Mouse (Mus musculus) kidney, postnatal 36 days (tissue): Measurements from ENCODE around the gene Atg10.
"Not testable (repeated sequence)": the region's sequence is repeated elsewhere in the genome, so short reads cannot be mapped to it uniquely, and the experiment has no call there.

Source experiments
- DNase-seq, 2 experiments: peaks; one replicate each; pipeline ENCODE4 v3.0.0; 2021 to 2022; ENCODE audit warnings: mixed read lengths in 2 of 2

Gene Atg10

DNA sequence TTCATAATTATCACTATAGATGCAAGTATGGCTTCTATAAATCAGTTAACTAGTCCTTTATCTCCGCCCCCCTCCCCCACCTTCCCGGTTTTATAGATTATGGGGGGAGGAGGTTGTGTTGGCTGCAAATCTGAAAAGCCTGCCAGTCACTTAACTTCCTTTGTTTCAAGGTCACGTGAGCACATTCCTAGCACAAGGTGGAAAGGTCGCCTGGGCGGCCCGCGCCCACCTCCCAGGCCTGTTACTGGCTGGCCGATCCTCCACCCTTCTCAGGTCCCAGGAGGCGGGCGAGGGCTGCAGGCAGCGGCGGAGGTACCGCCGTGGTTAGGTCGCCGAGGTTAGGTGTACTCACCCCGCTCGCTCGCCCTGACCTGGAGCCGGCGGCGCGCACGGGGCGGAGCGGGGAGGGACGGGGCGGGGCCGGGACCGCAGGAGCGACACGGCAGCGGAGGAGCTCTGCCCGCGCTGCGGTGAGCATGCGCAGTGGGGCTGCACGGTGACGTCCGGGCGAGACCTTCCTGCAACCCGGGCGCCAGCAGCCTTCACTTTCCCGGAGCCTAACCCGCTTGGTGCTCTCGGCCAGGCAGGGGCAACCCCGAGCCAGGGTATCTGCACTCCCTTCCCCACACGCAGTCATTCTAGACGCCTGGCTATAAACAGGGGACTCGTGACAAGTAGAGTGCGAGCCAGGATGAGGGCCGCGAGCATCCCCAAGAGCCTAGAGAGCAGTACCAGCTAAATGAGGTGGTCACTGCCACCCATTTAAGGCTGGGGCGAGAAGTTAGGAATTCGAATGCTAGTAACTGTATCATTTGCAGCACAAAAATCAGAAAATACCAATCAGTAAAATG lies at the start of gene Atg10:
TSS of gene Atg10 (minus strand) at position 382 of the 851 bp plus-strand sequence.
- DNase-seq: peak; percentile 92 to 96

DNA sequence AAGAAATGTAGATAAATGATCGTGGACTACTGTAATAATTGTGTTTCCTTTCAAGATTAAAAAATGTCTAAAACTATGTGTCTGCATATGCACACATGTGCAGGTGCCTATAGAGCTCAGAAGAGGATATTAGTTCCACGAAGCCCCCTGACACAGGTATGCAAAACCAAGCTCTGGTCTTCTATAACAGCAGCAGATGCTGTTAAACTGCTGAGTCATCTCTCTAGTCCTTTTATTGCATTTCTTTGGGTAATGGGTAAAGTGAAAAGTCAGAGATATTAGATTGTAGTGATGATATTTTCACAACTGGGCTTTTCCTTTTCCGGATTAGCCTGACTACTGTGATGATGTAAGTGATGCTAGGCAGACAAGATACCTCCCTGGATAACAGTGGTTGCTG lies 28.6 kb upstream of the Atg10 start:
- no peak for DNase-seq

DNA sequence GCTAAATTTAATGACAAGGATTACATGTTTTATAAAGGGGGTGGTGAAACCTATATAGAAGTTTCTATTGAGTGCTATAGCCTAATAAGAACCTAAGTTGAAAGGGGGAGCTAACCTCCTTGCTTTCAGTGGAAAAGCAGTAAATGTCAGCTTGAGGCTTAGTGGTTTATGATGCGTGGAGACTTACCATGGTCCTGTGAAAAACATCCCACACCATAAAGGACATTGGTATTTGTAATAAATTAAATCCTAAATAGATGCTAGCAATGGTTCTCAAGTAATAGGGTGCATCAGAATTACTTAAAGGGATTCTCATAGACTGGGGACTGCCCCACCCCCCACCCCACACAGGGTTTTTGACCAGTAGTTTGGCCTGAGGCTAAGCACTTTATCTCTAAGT lies 27.9 kb upstream of the Atg10 start:
- no peak for DNase-seq

DNA sequence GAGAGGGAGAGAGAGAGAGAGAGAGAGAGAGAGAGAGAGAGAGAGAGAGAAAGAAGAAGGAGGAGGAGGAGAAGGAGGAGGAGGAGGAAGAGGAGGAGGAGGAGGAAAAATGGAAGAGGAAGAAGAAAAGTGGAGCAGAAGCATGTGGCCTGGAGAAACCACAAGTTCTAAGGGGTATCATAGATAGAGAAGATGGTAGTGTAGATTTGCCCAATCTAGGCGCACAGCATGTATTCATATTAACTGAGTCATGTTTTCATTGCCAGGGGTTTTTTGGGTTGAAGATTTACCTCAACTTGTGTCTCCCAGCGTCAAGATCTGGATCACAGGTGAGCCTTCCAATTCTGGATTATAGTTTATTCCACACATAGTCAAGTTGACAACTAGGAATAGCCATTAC lies 26.3 kb upstream of the Atg10 start:
- DNase-seq: not testable (repeated sequence)

DNA sequence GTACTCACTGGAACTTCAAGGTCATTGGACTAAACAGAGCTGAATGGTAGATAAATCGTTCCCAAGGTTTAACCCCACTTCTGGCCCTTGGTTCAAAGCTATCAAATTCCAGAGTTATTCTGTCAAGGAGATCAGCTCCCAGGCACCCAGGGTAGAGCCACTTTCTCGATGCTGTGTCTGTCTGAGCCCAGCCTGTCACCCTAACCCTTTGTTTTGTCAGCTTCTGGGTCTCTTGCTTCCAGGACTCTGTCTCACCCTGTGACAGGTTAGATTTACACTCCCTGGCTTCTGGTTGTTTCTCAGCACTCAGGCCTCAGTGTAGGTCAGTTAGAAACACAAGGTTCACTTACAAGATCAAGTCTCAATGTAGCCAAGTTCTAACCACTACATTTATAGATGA lies 22.7 kb upstream of the Atg10 start:
- DNase-seq: no peak

DNA sequence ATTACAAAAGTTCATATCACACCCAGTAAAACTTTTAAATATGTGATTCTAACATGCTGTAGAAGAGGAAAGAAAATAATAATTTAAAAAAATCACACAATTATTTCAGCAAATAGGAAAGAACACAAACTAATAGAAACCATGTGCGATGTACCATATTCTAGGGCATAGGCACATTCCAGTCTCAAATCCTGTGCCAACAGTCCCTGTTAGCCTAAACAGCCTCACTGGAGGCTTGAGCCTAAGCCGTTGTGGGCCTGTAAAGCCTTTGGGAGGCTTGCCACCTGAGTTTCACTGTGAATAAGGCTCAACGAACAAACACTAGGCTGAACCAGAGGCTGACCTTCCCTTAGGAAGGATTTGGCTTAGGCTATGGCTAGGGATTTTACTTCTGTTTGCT lies 14.2 kb upstream of the Atg10 start:
- DNase-seq: no peak

DNA sequence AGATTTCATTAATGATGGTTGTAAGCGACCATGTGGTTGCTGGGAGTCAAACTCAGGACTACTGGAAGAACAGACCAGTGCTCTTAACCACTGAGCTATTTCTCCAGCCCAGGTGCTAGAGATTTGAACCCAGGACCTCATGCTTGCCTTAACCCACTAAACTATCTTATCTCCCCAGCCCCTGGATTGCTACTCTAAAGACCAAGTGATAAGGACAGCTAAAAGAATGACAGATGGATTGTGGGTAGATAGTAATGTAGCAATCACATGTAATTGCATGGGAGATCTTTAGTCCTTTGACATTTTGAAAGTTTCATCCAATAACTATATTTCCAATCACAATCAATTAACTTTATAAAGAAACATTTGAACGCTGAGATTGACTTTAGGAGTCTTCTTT lies 13.1 kb upstream of the Atg10 start:
- DNase-seq: no peak

DNA sequence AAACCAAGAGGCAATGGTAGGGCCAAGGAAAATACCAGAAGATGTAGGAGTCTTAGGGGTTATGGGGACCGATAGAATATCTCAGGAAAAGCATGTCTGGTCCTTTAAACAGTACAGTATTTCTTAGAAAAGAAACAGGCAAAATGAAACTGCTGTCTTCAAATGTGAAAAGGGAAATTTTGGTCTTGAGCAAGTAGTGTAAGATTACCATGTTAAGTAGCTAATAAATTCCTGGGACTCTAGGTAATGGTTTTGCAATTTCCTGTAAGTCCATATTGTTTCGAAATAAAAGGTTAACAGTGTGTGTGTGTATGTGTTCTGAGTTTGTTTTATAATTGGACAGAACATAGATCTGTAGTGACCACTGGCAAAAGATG lies 658 bp upstream of the Atg10 start:
- no peak for DNase-seq

DNA sequence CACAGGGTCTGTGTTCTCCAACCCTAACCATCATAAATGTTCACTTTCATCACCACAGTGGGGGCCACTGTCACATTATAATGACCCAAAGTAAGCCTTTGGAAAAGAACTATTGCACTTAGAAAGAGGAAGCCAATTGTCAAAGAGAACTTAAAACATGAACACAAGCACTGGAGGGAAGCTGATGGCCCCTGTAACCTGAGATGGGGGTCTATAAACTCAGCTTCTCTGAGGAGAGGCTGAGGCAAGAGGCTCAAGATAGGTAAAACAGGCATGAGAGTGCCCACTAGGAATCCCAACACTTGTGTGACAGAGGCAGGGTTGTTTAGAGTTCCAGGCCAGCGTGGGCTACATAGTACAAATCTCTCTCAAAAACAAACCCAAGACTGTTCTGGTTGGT lies 705 bp downstream of the Atg10 start:
- DNase-seq: peak in 1 of 2 experiments; percentile 2

DNA sequence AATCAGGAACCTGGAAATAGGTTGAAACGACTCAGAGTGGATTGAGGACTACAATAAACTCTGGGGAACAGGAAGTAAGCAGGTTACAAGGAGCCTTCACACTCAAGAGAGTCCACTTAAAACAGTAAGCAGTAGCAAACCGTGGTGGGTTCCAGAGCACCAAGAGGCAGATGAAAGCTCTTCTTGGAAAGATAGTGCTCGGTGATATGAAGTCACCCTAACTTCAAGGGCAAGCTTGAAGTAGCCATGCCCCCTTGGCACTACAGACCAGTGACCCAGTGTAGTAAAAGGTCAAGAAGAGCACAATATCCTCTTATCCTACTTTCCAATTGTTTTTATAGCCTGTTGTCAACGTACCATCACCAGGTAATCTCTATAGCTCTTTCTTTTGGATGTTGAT lies 2.1 kb downstream of the Atg10 start:
- no peak for DNase-seq

DNA sequence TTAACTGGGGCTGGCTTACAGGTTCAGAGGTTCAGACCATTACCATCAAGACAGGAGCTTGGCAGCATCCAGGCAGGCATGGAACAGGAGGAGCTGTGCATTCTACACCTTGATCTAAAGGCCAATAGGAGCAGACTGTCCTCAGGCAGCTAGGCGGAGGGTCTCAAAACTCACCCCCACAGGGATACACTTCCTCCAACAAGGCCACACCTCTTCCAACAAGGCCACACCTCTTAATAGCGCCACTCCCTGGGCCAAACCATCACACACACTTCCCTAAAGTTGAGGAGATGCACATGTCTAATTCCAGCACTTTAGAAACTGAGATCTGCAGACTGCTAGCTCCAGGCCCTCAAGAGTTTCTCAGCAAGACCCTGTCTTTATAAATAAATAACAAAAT lies 6.1 kb downstream of the Atg10 start:
- DNase-seq: no peak

DNA sequence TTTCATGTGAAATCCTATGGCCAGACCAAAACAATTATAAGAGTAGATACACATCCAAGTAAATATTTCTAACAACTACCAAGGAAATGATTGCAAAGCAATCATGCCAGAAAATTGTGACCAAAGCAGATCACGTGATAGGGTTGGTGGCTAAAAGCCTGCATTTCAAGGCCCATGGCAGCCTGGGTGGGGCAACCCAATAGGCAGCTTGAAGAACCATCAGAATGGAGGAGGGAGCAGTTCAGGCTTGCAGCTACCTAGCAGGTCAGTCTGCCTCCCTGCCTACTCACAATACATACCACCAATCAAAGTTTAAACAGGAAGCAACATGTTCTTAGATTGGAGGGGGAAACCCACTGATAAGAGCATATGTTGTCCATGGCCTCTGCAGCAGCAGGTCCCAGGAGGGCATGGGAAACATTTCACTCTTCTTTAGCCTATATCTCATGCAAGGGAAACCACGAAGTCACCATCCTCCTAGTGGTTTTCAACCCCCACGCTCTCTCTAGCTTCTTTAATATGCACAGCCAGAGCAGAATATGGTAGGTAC lies 7.0 kb downstream of the Atg10 start:
- no peak for DNase-seq

DNA sequence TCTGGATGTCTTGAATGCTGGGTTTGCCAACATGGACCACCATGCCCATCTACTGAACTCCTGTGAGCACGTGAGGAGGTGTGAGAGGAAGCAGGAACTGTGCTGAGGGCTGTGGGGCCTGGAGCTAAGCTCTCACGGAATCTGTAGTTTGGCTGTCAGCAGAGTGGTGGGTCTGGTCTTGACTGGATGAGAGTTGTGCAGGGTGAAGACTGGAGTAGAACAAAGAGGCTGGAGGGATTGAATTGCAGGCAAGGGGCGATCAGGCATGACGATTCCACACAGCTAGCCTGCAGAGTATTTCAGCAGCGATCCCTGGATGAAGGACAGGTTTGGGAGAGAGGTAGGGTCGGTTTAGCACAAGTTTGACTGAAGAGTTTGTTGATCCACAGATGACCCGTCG lies 10.8 kb downstream of the Atg10 start:
- peak in 1 of 2 experiments; percentile 10 for DNase-seq

DNA sequence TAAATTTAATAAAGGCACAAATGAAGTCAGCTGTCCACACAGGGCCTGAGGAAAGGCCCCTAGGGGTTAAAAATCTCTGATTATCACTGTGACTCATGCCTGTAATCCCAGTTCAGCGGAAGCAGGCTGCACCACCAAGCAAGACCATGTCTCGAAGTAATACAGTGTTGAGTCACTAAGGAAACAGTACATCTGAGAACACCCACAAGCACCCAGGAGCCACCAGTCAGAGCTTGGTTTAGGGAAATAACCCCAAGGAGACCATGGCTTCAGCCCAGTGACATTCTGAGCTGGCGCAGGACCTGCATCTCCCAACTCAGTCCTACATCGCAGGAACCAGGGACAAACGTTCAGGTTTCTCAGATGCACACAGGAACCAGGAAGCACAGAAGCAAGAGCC lies 17.5 kb downstream of the Atg10 start:
- no peak for DNase-seq

DNA sequence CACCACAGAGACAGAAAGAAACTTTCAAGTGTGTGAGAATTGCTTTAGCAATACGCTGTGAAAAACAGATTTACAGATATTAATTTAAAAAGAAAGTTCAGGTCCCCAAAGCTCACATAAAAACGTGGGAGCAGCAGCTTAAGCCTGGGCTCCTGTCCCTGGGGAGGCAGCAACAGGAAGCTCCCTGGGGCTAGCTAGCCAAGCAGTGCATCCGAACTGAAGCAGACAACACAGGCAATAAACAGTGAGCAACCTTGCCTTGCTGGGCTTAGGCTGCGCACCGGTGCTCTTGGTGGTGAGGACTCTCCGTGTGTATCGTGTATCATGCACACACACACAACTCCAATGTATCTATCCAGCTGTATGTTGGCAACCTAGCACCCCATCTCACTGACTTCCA lies 21.2 kb downstream of the Atg10 start:
- no peak for DNase-seq

DNA sequence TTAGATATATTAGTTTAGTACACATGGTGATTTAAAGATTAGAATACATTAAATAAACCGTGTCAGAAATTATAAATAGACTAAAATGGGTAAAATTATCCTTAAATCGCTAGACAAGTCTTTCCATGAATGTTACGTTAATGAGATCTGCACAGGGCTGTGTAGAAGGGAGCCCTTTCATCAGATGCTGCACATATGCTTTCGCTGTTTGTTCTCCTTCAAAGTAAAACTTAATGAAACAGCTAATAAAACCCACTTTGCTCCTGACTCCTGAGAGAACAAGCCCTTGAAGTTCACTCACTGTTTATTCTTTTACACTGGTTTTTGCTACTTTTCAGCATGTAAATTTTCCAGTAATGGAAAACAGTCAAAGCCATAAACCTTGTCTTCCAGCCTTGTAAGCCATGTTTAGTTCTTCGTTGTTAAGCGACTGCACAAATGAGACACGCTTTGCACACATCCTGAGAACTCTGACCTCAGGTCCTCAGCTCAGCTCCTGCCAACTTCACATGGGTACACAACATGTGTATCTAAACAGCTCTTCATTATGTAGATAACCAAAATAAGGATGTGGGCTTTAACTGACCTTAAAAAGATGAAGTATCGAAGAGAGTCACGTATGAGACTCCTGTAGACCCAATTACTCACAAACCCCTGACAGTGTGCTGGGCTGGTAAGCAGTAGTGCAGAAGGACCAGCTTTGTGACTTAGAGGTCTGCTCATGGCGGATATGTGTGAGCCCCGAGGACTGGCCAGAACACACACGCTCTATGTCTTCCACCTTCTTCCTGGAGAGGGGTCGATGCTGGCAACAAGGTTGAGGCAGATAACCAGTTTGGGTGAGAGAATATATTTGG lies 36.2 kb downstream of the Atg10 start:
- DNase-seq: no peak

DNA sequence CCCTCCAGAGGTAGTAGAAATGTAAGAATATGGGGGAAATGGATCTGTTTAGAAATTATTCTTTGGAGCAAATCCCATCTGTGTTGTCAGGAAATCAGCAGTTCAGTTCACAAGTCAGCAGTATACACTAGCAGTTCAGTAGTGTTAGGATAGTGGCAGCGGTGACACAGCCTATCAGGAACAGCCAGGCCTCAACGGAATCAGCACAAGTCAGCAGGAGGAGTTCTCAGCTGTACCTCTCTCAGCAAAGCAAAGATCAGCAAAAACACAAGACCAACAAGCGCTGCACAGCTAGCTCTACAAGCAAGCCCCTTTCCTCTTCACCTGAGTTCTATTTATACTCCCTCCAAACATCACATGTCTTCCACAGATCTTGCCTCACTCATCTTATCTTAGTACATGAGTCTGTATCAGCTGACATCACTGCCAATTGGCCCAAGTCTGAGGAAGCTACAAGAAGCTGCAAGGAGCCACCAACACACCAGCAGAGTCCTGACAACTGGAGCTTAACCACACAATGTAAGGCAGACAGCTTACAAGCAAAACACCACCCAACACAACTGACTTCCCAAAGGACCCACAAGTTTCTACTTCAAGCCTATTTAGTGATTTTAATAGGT lies 38.4 kb downstream of the Atg10 start:
- no peak for DNase-seq

DNA sequence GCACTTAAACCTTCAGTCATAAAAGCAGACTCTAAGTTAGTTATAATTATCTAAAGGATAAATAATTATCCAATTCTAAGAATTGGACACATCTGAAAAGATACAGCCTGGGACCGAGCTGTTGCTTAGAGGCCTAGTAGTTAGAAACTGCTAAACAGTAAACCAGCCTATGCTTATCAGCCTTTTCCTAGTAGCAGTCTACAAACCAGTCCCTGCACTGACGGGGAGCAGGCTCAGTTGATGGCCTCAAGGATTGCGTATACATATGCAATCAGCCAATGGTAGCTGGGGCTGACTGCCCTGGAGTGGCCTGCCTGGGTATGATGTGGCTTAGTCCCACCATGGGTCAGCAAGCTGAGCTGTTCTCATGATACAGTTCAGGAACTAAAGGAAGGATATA lies 39.5 kb downstream of the Atg10 start:
- DNase-seq: no peak

DNA sequence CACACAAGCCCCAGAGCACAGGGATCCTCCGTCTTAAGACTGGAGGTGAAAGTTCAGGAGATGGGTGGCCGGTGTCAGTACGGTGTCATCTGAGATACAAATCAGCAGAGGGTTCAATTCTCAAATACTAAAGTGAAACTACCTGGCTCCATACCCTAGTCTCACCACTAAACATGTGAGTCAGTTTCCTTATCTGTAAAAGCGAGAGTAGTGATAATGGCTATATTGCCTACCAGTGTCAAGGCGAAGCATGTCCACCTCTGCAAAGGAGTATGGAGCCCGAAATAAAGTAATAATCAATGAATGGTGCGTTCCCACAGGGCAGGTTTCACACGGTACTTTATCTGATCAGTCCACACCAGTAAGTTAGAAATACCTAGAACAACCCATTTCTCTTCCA lies 43.4 kb downstream of the Atg10 start:
- no peak for DNase-seq

DNA sequence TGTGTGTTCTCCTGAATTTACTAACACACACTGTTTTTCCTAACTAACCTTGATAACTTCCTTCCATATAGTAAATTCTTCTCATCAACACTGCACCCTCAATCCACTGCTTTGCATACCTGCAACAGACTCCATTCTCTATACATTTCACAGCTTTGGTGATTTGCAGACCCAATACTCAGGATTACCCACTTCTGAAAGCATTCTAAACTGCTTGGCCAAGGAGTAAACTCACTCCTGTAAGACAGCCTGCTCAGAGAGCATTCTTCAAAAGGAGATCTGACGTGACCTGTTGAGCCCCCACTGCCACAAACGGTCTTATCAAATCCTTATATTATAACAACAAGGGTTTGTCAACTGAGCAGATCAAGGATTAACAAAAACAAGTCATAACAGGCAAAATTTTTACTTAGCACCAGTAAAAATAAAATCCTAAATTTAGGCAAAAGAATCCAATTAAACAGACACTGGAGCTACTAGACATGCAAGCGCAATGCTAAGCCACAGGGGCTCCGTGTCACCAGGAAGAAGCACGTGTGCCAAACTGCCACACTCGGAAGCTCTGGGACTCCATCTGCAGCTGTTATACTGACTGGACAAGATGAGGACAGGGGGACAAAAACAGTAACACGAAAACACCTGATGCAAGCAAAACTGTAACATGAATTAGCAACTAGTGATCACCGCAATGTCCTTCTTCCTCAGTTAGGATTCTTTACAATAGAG lies 44.4 kb downstream of the Atg10 start:
- no peak for DNase-seq

DNA sequence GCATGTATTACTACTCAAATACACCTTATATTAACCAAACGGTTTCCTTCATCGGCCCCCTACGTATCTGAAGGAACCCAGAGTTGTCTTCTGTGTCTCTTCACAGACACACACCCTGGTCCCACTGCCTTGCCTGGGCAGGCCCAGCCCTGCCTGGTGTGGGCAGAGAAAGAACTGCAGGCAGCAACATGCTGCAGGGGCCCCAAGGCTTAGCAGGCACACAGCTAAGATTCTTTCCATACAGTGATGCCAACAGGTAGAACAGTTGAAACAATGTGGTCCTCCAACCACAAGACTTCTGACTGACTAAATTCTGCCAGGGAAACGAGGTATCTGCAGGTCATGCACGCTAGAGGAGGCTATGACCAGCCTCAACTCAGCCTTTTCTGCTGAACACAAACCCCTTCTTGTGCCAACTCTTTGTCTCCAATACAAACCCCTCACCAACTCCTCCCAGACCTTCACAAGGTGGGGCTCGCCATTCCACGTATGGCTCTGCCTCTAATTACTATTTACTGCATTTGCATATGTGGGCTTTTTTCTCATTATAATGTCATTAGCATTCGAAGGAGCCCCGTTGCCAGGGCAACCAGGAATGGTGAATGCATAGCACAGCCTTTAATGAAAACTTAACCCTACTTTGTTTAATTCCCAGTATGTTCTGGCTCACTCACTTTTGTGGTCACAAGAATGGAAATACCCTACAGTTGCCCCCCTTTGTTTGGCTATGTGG lies 45.2 kb downstream of the Atg10 start:
- DNase-seq: no peak

DNA sequence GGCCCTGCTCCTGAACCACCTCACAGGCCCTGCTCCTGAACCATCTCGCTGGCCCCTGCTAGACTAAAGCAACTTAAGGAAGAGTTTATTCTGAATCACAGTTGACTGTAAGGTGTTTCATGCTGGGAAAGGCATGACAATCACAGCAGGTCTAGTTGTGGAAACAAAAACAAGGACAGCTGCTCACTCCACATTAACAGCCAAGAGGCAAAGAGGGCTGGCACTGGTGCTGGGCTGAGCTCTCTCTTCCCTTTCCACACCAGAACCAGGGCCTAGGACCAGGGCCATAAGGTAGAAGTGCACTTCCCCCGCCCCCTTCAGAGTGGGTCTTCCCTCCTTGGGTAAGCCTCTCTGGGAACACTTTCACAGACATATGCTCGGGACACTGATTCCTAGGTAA lies 48.4 kb downstream of the Atg10 start:
- no peak for DNase-seq
